Mouse (Mus musculus) C2C12 (cell line): ENCODE data around the gene Scarf2. TPM values are rescaled to one million over a fixed set of nuclear protein-coding genes. Genes with fewer than 3 reads are reported as not detected.

ENCODE experiments used
- H3K27me3 ChIP-seq: one replicate; pipeline ENCODE4 v1.6.1; 2011; ENCODE audit not compliant: control insufficient read depth, insufficient read depth, insufficient read length
- H3K36me3 ChIP-seq: one replicate; pipeline ENCODE4 v1.6.1; 2011; ENCODE audit not compliant: control insufficient read depth, insufficient read depth
- H3K4me3 ChIP-seq: one replicate; pipeline ENCODE4 v1.5.1; 2011; ENCODE audit warnings: mild to moderate bottlenecking, control low read depth; ENCODE audit not compliant: poor library complexity, insufficient read depth, severe bottlenecking
- H3K79me2 ChIP-seq: one replicate; pipeline ENCODE4 v1.6.1; 2011; ENCODE audit not compliant: control insufficient read depth, insufficient read depth
- H3K79me3 ChIP-seq: one replicate; pipeline ENCODE4 v1.6.1; 2011; ENCODE audit warnings: low read depth, control low read depth
- H3ac ChIP-seq: one replicate; pipeline ENCODE3; 2011; ENCODE audit warnings: low read depth; ENCODE audit not compliant: control insufficient read depth, insufficient read length
- CEBPB ChIP-seq: IDR thresholded peaks from one replicate; pipeline ENCODE4 v1.6.1; 2011; ENCODE audit warnings: low read depth, mild to moderate bottlenecking, control low read depth, moderate library complexity
- CTCF ChIP-seq: IDR thresholded peaks from one replicate; pipeline ENCODE4 v1.5.1; 2011; ENCODE audit not compliant: control insufficient read depth, insufficient read depth, insufficient read length
- FOSL1 ChIP-seq: IDR thresholded peaks from one replicate; pipeline ENCODE4 v1.8.0; 2011; ENCODE audit warnings: mild to moderate bottlenecking, low read length; ENCODE audit not compliant: poor library complexity, insufficient read depth, severe bottlenecking
- MAX ChIP-seq: IDR thresholded peaks from one replicate; pipeline ENCODE4 v1.6.1; 2011; ENCODE audit warnings: mild to moderate bottlenecking, control low read depth
- MYOD1 ChIP-seq: IDR thresholded peaks from one replicate; pipeline ENCODE4 v1.6.1; 2011; ENCODE audit warnings: low read depth; ENCODE audit not compliant: control insufficient read depth, insufficient read length
- MYOG ChIP-seq: IDR thresholded peaks from one replicate; pipeline ENCODE4 v1.6.1; 2011; ENCODE audit not compliant: control insufficient read depth, insufficient read length; ENCODE audit errors: extremely low read depth
- USF1 ChIP-seq: IDR thresholded peaks from one replicate; pipeline ENCODE4 v1.6.1; 2011; ENCODE audit warnings: low read depth, mild to moderate bottlenecking, control low read depth, moderate library complexity
- polyA plus RNA-seq: library from polyadenylated mRNA; unstranded; fragments of >200 nt; fragmentation: generic; extraction: Trizol; gene quantifications from one replicate; pipeline ENCODE4 v1.2.1, GENCODE M21; 2012; ENCODE audit warnings: missing spikeins

Scarf2 gene
- polyA plus RNA-seq, 1 experiment = 38.5 TPM

DNA sequence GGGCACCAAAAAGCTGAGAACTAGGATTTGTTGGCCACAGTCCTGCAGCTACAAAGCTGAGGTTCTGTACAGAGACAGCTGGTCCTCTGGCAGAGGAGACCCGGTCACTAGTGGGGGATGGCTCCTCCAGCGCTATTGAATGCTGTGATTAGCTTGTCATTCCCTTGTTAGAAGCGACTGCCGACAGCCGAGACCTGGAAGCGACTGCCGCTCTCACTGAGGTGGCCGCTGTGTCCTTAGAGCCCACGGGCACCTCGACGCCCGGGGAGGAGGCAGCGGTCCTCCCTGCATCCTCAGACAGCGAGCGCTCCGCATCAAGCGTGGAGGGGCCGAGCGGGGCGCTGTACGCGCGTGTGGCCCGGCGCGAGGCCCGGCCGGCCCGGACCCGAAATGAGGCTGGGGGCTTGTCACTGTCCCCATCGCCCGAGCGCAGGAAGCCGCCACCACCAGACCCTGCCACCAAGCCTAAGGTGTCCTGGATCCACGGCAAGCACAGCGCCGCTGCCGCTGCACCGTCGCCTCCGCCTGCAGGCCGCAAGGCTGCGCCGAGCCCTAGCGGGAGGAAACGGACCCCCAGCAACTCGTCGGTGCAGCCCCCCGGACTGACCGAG, 9.6 kb downstream of the Scarf2 start:
- no peak overlapping the region for H3K4me3 ChIP-seq
- H3K27me3 ChIP-seq = no peaks in the 10 kb centered on the region
- peaks cover 16% of the 10 kb centered on the region for H3K79me2 ChIP-seq
- H3ac ChIP-seq = no peak overlapping the region
- TF ChIP-seq MYOG = no peak
- TF ChIP-seq MAX = no peak
- TF ChIP-seq CTCF = no peak
- no peak for TF ChIP-seq CEBPB
- no peak for TF ChIP-seq MYOD1
- no peak for TF ChIP-seq USF1
- no peak for TF ChIP-seq FOSL1
- H3K79me3 ChIP-seq = peaks cover 26% of the 10 kb centered on the region
- peaks cover 62% of the 10 kb centered on the region for H3K36me3 ChIP-seq

DNA sequence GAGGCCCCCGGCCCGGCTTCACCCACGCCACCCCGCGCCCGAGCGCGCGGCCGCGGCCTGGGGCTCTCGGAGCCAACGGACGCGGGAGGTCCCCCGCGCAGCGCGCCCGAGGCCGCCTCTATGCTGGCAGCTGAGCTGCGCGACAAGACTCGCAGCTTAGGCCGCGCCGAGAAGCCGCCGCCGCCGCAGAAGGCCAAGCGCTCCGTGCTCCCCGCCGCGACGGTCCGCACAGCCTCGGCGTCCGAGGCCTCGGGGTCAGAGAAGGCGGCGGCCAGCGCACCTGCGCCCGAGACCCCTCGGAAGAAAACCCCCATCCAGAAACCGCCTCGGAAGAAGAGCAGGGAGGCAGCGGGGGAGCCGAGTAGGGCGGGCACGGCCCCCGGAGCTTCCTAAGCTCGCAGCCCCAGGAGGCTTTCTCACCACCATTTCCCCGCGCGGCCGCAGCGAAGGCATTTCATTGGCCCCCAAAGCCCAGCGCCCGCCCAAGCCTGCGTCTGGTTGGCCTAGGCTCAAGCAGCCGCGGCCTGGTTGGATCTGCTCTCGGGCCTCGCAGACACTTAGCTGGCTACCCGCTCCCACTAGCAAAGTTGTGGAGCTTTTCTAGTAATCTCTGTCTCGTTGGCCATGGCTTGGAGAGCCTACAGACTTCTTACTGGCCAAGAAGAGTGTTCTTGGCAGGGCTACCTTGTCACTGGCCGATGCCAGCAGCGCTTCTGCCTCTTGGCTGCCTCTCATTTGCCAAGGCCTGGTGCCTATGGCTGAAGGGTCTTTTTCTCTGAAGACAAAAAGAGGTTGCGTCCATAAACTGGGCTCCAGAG, 10.3 kb downstream of the Scarf2 start:
- Histone ChIP-seq H3K79me2 (peaks cover 9% of the 10 kb centered on the region), H3K79me3 (peaks cover 19% of the 10 kb centered on the region), H3K27me3 (no peaks in the 10 kb centered on the region), H3K36me3 (peaks cover 55% of the 10 kb centered on the region), H3ac (no peak overlapping the region), H3K4me3 (no peak overlapping the region)
- no peak for TF ChIP-seq MAX
- TF ChIP-seq CTCF = no peak
- TF ChIP-seq MYOG = no peak
- TF ChIP-seq USF1 = no peak

DNA sequence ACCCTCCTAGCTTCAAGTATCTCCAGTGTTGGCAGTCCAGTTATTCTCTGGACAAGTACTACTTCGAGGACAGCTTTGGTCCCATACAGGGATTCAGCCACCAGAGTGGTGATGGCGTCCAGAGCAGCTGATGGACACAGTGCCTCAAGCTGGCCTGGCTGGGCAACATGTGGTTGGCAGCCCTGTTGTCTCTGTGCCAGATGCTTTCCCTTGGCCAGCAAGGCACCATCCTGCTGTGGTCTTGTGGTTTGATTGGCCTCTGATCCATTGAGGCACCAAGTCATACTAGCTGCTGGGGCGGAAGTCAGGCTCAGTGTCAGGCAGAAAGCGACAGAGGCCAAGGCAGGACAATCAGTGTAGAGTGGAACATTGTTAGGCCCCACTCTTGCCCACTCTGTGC, 12.0 kb downstream of the Scarf2 start:
- H3K4me3 ChIP-seq = no peak overlapping the region
- H3K79me3 ChIP-seq = peaks cover 9% of the 10 kb centered on the region
- peaks cover 40% of the 10 kb centered on the region for H3K36me3 ChIP-seq
- no peaks in the 10 kb centered on the region for H3K79me2 ChIP-seq
- H3K27me3 ChIP-seq = no peaks in the 10 kb centered on the region
- no peak for TF ChIP-seq MYOG
- no peak for TF ChIP-seq CTCF
- TF ChIP-seq MAX = peak; percentile 99
- peak; percentile 71 for TF ChIP-seq MYOD1
- no peak for TF ChIP-seq FOSL1
- TF ChIP-seq USF1 = no peak
- no peak for TF ChIP-seq CEBPB
- H3ac ChIP-seq = peak overlapping the region; percentile 34

DNA sequence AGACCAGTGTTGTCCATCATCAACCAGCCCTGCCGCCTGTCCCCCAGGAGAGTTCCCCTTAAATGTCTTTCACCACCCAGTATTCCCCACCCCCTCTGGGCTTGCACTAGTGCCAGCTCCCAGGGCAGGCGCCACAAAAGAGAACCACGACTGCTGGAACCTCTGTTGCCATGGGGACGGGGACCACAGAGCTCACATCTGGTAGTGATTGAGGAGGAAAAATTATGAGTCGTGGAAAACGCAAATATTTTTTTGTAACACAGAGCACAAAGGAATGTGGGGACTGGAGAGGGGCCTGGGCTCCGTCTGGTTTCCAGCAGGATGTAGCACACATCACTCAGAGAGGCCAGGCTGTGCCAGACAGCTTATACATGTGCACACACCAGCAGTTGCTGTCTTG, 12.6 kb downstream of the Scarf2 start:
- Histone ChIP-seq H3K4me3 (no peak overlapping the region), H3K79me3 (peaks cover 8% of the 10 kb centered on the region), H3K79me2 (no peaks in the 10 kb centered on the region), H3K36me3 (peaks cover 36% of the 10 kb centered on the region), H3K27me3 (no peaks in the 10 kb centered on the region), H3ac (no peak overlapping the region)
- no peak for TF ChIP-seq CEBPB
- TF ChIP-seq MYOD1 = no peak
- no peak for TF ChIP-seq USF1
- TF ChIP-seq MAX = peak; percentile 87

DNA sequence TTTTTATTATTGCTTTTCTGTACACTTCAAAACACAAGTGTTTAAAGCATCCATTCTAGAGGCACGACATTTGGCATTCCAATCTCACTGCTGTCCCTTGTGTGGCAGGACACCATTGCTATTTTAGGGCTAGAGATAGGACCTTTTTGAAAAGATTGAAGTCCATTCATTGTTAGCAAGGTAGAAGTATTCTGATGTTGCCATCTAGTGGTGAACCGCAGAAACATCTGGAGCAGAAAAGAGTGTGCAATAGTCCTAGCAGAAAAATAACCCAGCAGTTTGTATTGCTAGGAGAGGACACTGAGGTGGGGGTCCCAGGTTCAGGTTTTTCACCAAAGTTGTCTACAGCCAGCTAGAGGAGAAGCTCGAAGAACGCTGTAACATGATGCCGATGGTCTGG, 15.0 kb downstream of the Scarf2 start:
- Histone ChIP-seq H3K27me3 (no peaks in the 10 kb centered on the region), H3K36me3 (peaks cover 15% of the 10 kb centered on the region), H3K79me2 (no peaks in the 10 kb centered on the region), H3K79me3 (no peaks in the 10 kb centered on the region), H3ac (no peak overlapping the region), H3K4me3 (no peak overlapping the region)
- TF ChIP-seq CEBPB (peak; percentile 24), MYOG (no peak)

DNA sequence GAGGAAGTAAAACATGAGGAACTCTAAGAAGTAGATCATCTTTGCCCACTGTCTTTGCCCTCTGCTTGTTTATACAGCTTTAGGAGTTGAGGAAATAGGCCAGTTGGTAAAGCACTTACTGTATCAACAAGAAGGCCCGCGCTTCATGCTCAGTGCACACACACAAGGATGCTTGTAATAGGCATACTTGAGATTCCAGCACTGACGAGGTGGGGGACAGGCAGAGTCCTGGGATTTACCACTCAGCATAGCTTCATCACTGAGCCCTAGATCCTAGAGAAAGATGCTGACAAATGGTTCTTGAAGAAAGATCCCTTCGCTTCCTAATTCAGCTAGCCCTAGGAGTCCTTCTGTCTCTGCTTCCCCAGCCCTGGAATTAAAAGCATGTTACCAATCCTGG, 16.1 kb downstream of the Scarf2 start:
- no peak overlapping the region for H3ac ChIP-seq
- peaks cover 5% of the 10 kb centered on the region for H3K36me3 ChIP-seq
- H3K79me2 ChIP-seq = no peaks in the 10 kb centered on the region
- H3K27me3 ChIP-seq = no peaks in the 10 kb centered on the region
- no peak overlapping the region for H3K4me3 ChIP-seq
- H3K79me3 ChIP-seq = no peaks in the 10 kb centered on the region
- TF ChIP-seq MYOG = no peak
- no peak for TF ChIP-seq FOSL1
- no peak for TF ChIP-seq MAX
- no peak for TF ChIP-seq MYOD1
- TF ChIP-seq CEBPB = no peak
- TF ChIP-seq CTCF = no peak
- TF ChIP-seq USF1 = no peak
